Mouse (Mus musculus) hindbrain, embryonic 13.5 days (tissue): ENCODE results near the gene Grk5. TPM values are rescaled to one million over a fixed set of nuclear protein-coding genes. Genes with fewer than 3 reads are reported as not detected.
A peak's percentile ranks its signal among the peaks of the same experiment; 100 is the strongest.
"Not testable (repeated sequence)": the region's sequence is repeated elsewhere in the genome, so short reads cannot be mapped to it uniquely, and the experiment has no call there.

ENCODE experiments used
- ATAC-seq: fragments of 200-750 bp; cut with Nextera tagmentation; 2 replicates; pipeline ENCODE4 v1.8.0; 2017; ENCODE audit warnings: moderate TSS enrichment; ENCODE audit not compliant: low FRiP score
- H3K27ac ChIP-seq: fragments of 300-500 bp; sonication (generic); 2 replicates; pipeline ENCODE4 v1.5.1; 2015; ENCODE audit warnings: inconsistent platforms, mild to moderate bottlenecking, moderate library complexity
- H3K27me3 ChIP-seq: fragments of 300-500 bp; sonication (generic); 2 replicates; pipeline ENCODE4 v1.6.1; 2015; ENCODE audit warnings: mild to moderate bottlenecking, inconsistent platforms
- H3K36me3 ChIP-seq: fragments of 300-500 bp; sonication (generic); 2 replicates; pipeline ENCODE4 v1.6.1; 2015; ENCODE audit warnings: mild to moderate bottlenecking, inconsistent platforms
- H3K4me1 ChIP-seq: fragments of 300-500 bp; sonication (generic); replicated peaks from 2 replicates; pipeline ENCODE4 v1.6.1; 2015; ENCODE audit warnings: inconsistent platforms
- H3K4me2 ChIP-seq: fragments of 300-500 bp; sonication (generic); 2 replicates; pipeline ENCODE4 v1.6.1; 2015; ENCODE audit warnings: inconsistent platforms, mild to moderate bottlenecking, moderate library complexity
- H3K4me3 ChIP-seq: fragments of 300-500 bp; sonication (generic); 2 replicates; pipeline ENCODE4 v1.5.1; 2015; ENCODE audit warnings: mild to moderate bottlenecking, inconsistent platforms
- H3K9ac ChIP-seq: fragments of 300-500 bp; sonication (generic); 2 replicates; pipeline ENCODE4 v1.6.1; 2015; ENCODE audit warnings: mild to moderate bottlenecking, inconsistent platforms
- H3K9me3 ChIP-seq: fragments of 300-500 bp; sonication (generic); 2 replicates; pipeline ENCODE4 v1.6.1; 2016; ENCODE audit warnings: inconsistent platforms
- WGBS: fragments of 180-500 bp; shearing (Covaris S2); methylation state at CpG from one replicate; pipeline ENCODE4 v1.1.7; 2015; 5-methylcytosine and 5-hydroxymethylcytosine counted together
- polyA plus RNA-seq: library from polyadenylated mRNA; unstranded; fragments of >200 nt; fragmentation: Nextera tagmentation; extraction: Ambion mirVana; gene quantifications from 2 replicates; pipeline ENCODE4 v1.2.1, GENCODE M21; 2015

Grk5 gene
- polyA plus RNA-seq, 1 experiment from 2014 or later: 2.3 TPM

DNA sequence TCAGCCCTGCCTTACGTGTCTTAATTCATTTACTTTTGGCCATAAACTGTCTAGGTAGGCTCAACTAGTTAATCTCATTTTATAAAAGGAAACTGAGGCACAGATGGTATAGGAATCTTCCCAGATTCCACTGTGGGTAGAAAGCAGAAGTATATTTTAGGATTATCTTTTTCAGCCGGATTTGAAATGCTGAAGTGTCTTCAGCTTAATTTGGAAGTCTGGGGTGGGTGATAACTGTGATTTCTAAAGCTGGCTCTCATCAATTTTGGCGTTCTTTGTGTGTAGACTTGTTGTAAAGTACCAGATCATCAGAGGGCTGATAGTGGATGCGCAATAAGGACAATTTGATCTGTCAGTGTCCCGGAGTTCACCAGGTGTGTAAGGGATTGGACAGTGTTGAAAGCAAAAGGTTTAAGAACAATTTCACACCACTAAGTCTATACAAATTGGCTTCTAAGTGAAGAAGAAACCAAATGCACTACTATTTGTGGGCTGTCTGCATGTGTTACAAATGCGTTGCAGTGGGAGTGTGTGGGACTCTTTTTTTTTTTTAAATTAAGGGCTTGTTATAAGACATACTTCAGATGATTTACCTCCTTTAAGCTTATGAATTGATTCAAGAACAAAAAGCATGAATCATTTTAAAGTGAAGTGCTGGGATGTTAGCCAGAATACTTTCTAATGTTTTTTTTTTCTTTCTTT is 27.5 kb downstream of the Grk5 start:
- no peak overlapping the region for H3K9ac ChIP-seq
- H3K36me3 ChIP-seq: no peaks in the 10 kb centered on the region
- no peaks in the 10 kb centered on the region for H3K27me3 ChIP-seq
- H3K9me3 ChIP-seq: no peaks in the 10 kb centered on the region
- H3K4me1 ChIP-seq: no peaks in the 10 kb centered on the region; the same call in 1 of the 2 replicates
- 92% methylated on average over 6 of the region's 6 CpGs for WGBS
- H3K4me2 ChIP-seq: no peak overlapping the region
- no peak overlapping the region for H3K27ac ChIP-seq
- no peak overlapping the region for H3K4me3 ChIP-seq
- no peak for ATAC-seq

DNA sequence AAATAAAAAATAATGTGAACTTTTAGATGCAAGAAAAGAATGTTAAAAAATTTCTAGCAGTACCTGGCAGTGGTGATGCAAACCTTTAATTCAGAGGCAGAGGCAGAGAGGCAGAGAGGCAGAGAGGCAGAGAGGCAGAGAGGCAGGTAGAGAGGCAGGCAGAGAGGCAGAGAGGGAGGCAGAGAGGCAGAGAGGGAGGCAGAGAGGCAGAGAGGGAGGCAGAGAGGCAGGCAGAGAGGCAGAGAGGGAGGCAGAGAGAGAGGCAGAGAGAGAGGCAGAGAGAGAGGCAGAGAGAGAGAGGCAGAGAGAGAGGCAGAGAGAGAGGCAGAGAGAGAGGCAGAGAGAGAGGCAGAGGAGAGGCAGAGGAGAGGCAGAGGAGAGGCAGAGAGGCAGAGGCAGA is 35.0 kb downstream of the Grk5 start:
- not testable (repeated sequence) for H3K9me3 ChIP-seq, H3K4me2 ChIP-seq, H3K4me3 ChIP-seq, H3K27me3 ChIP-seq, H3K27ac ChIP-seq, H3K4me1 ChIP-seq, ATAC-seq, H3K36me3 ChIP-seq, H3K9ac ChIP-seq

DNA sequence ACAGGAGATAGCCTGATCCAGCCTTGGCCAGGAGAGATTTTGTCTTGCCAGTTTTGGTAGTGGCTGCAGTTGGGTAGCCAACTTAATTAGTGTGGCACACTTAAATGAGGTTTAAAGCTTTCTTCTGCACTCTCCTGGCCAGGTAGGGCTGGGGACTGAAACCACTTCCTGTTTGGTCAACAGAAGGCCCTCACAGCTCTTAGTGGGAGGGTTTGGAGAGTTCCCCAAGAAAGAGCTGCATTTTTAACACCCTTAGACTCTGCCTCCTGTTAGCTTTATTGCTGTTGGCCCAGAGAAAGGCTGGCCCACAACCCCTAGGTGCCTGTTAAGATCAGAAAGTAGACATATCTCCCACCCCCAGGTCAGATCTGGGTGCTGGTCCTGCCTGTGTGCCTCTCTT is 45.5 kb downstream of the Grk5 start:
- peaks cover 10% of the 10 kb centered on the region for H3K4me1 ChIP-seq
- H3K36me3 ChIP-seq: no peaks in the 10 kb centered on the region

DNA sequence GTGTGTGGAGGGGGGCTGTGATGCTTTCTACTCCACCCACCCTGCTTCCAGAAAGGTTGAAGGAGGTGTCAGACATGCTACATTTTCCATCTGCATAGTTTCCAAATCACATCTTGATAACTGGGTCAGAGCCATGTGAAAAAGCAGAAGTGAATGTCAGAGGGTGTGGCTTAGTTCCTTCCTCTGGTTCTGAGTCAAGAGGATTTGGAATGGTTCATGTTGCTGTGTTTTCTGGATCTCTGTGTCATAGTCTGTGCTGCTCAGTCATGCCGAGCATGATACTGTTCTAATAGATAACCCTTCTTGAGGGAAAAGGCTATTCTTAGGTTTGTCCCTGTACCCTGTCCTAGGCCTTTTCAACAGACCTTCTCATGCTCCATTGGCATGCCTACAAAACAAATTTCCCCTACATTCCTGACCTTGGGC is 50.4 kb downstream of the Grk5 start:
- Histone ChIP-seq H3K9me3 (no peaks in the 10 kb centered on the region), H3K4me2 (no peak overlapping the region), H3K36me3 (no peaks in the 10 kb centered on the region), H3K27ac (no peak overlapping the region), H3K27me3 (no peaks in the 10 kb centered on the region), H3K4me1 (peaks cover 10% of the 10 kb centered on the region), H3K9ac (no peak overlapping the region), H3K4me3 (no peak overlapping the region)
- no peak for ATAC-seq
- WGBS: 71% methylated on average over 1 of the region's 1 CpGs

More for the DNA sequence above, 45.5 kb downstream of the Grk5 start:
- no peak for ATAC-seq
- Histone ChIP-seq H3K27me3 (no peaks in the 10 kb centered on the region), H3K4me3 (no peak overlapping the region), H3K9me3 (no peaks in the 10 kb centered on the region), H3K27ac (no peak overlapping the region), H3K4me2 (no peak overlapping the region), H3K9ac (no peak overlapping the region)

DNA sequence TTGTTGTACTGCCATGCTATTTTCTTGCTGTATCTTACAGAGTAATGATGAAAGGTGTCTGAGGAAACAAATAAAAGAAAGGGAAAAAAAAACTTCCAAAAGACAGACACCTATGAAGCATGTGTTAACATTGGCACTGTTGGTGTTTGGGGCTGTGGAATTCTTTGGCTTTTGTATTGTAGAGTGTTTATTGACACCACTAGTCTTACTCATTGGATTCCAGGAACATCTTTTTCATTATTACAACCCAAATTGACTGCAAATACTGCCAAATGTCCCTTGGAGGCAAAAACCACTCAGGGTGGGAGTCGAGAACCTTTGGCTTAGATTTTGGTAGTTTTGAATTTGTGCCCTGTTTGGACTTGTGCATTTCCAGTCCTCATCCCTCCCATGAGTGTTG is 51.3 kb downstream of the Grk5 start:
- H3K4me3 ChIP-seq: no peak overlapping the region
- WGBS: 94% methylated on average over 1 of the region's 1 CpGs
- no peak for ATAC-seq
- H3K4me2 ChIP-seq: no peak overlapping the region
- H3K27ac ChIP-seq: no peak overlapping the region
- H3K9me3 ChIP-seq: no peaks in the 10 kb centered on the region
- H3K36me3 ChIP-seq: no peaks in the 10 kb centered on the region
- H3K9ac ChIP-seq: no peak overlapping the region
- H3K27me3 ChIP-seq: no peaks in the 10 kb centered on the region
- peaks cover 9% of the 10 kb centered on the region for H3K4me1 ChIP-seq

DNA sequence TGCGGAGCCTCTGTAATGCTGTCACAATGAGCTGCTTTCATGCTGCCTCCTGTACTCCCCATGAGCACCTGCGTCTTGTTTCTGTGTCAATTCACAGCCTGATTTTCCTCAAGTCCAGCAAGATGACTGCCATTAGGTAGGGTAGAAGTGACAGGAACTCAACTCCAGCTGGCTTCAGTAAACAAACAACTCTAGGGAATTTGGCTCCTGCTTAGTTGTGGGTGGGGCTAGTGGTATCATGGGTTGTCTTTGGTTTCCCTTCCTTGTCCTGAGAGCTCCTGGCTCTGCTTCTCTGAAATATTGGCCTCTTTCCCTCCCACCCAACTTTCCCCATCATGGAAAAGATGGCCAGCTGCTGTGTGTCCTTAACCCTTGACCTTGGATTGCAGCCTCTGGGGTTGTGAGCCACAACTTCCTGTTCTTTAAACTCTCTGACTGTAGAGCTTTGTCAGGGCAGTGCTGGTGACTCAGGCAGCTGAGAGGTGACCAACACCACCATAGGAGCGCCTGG is 56.3 kb downstream of the Grk5 start:
- H3K4me2 ChIP-seq: no peak overlapping the region
- H3K9me3 ChIP-seq: no peaks in the 10 kb centered on the region
- ATAC-seq: no peak
- no peaks in the 10 kb centered on the region for H3K27me3 ChIP-seq
- no peaks in the 10 kb centered on the region for H3K36me3 ChIP-seq
- no peak overlapping the region for H3K4me3 ChIP-seq
- H3K27ac ChIP-seq: 0 out of 2 replicates have a peak overlapping the region, but pooled peaks have one; percentile 19
- WGBS: 50% methylated on average over 3 of the region's 3 CpGs
- H3K4me1 ChIP-seq: peaks cover 7% of the 10 kb centered on the region; the same call in 1 of the 2 replicates
- no peak overlapping the region for H3K9ac ChIP-seq

DNA sequence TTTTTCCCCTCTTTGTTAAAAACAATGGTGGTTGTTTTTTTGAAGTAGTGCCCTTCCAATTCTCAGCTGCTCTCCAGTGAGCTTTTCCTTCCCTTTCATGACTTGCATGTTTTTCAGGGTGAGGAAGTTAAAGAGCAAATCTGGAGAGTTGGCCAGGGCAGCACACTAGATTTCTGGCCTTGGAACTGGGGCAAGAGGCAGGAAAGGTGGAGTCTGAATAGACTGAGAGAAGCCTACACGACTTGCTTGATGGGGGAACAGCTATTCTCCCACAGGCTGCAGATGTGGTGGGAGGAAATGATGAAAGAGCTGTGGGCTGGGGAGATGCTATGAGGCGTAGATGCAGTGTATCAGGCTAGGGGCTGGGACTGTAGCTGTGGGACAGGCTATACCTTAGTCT is 57.1 kb downstream of the Grk5 start:
- Histone ChIP-seq H3K27ac (no peak overlapping the region), H3K9me3 (no peaks in the 10 kb centered on the region), H3K27me3 (no peaks in the 10 kb centered on the region), H3K4me2 (no peak overlapping the region), H3K9ac (no peak overlapping the region), H3K4me3 (no peak overlapping the region), H3K4me1 (peaks cover 7% of the 10 kb centered on the region; the same call in 1 of the 2 replicates), H3K36me3 (no peaks in the 10 kb centered on the region)
- ATAC-seq: no peak
- WGBS: 75% methylated on average over 2 of the region's 2 CpGs

DNA sequence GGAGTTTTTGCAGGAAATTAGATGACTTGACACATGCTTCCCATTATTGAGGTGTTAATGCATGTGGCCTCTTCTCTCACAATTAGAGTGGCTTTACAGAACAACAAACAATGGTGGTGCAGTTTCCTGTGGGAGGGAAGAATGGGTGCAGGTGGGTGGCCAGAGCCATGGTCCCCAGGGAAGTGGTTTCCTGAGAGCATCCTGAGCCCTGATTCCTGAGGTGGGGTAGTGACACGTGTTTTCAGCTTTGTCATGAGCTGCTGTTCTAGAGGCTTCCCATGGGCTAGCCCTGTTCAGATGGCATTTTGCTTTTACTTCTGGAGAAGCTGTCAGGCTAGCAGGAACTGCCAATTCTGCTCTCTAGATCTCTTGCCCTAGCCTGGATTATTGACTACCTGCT is 59.4 kb downstream of the Grk5 start:
- WGBS: 12% methylated on average over 1 of the region's 1 CpGs
- Histone ChIP-seq H3K27ac (no peak overlapping the region), H3K4me2 (no peak overlapping the region), H3K4me1 (peaks cover 7% of the 10 kb centered on the region; the same call in 1 of the 2 replicates), H3K9ac (no peak overlapping the region), H3K36me3 (no peaks in the 10 kb centered on the region), H3K4me3 (no peak overlapping the region), H3K27me3 (no peaks in the 10 kb centered on the region), H3K9me3 (no peaks in the 10 kb centered on the region)
- ATAC-seq: no peak

DNA sequence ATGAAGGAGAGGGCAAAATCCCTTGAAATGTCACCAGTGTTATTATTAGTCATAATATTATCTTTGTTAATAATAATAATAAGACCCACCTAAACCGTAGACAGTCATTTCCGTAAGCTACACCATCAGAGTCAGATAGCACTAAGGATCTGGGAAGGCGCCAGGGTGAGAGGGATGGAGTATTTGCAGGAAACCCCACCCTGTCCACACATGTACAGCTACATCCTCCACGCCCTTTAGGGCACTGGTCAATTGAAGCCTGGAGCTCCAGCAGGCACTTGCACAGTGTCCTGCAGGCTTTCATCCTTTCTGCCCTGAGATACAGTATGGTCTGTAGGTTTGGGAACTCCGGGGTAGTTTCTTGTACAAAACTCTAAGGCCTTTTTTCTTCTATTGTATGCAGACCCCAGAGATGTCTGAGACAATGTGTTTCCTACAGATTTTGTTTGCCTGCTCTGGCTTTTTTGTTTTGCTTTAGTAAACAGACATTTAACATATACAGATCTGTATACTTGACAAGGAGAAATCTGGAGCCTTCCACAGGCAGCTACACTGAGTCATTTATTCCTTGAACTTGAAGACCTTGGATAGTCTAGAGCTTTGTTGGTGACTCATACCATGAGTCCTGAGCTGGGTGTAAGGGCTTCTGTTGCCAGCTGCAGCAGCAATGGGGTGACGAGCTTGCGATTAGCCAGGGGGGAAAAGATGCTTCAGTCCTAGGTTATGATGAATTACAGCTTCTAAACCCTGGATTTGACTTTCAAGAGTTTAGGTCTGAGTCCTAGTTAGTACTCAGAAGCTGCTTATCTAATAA is 60.7 kb downstream of the Grk5 start:
- H3K27me3 ChIP-seq: no peaks in the 10 kb centered on the region
- no peaks in the 10 kb centered on the region for H3K9me3 ChIP-seq
- no peak overlapping the region for H3K27ac ChIP-seq
- H3K4me3 ChIP-seq: no peak overlapping the region
- H3K36me3 ChIP-seq: no peaks in the 10 kb centered on the region
- H3K4me2 ChIP-seq: no peak overlapping the region
- H3K9ac ChIP-seq: no peak overlapping the region
- WGBS: 88% methylated on average over 7 of the region's 7 CpGs
- peaks cover 7% of the 10 kb centered on the region; the same call in 1 of the 2 replicates for H3K4me1 ChIP-seq
- no peak for ATAC-seq

DNA sequence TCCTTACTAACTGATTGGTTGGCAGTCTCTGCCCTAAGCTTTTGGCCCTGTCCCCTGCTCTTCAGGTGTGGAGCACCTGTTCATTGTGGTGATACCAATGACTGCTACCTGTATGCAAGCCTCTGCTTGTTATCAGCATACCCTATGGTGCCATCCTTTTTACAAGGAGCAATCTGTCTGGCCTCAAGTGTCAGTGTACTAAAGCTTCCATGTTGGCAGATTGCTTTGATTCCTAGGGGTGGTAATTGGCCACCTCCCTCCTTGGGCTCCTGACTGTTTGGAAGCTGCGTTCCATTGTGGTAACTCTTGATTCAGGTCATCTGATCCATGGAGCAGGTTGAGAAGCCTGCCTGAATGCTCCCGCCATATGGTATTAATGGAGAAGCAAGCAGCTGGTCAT is 65.6 kb downstream of the Grk5 start:
- Histone ChIP-seq H3K9me3 (no peaks in the 10 kb centered on the region), H3K9ac (no peak overlapping the region), H3K36me3 (no peaks in the 10 kb centered on the region), H3K27ac (no peak overlapping the region), H3K4me2 (no peak overlapping the region), H3K4me3 (no peak overlapping the region), H3K4me1 (no peaks in the 10 kb centered on the region), H3K27me3 (no peaks in the 10 kb centered on the region)
- ATAC-seq: no peak
- WGBS: 92% methylated on average over 2 of the region's 2 CpGs

DNA sequence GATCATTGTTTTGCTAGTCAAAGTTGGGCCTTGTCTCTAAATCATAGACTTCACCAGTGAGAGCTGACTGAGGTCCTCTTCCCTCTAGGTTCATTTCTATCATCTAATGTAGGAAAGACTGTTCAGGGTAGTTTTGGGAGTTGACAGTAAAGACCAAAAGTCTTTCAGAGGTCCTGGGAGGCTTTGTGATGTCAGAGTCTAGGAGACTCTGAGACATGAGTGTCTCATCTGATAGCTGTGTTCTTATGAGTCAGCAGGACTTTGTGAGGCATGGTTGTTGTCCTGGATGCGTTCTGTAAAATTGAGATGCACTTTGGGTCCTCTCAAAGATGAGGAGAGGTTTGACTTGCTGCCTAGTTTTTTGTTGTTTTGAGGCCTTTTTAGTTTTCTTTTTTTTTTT is 66.2 kb downstream of the Grk5 start:
- Histone ChIP-seq H3K36me3 (no peaks in the 10 kb centered on the region), H3K27ac (no peak overlapping the region), H3K4me3 (no peak overlapping the region), H3K27me3 (no peaks in the 10 kb centered on the region), H3K4me1 (no peaks in the 10 kb centered on the region), H3K9ac (no peak overlapping the region), H3K9me3 (no peaks in the 10 kb centered on the region), H3K4me2 (no peak overlapping the region)
- ATAC-seq: no peak
- WGBS: 95% methylated on average over 1 of the region's 1 CpGs

DNA sequence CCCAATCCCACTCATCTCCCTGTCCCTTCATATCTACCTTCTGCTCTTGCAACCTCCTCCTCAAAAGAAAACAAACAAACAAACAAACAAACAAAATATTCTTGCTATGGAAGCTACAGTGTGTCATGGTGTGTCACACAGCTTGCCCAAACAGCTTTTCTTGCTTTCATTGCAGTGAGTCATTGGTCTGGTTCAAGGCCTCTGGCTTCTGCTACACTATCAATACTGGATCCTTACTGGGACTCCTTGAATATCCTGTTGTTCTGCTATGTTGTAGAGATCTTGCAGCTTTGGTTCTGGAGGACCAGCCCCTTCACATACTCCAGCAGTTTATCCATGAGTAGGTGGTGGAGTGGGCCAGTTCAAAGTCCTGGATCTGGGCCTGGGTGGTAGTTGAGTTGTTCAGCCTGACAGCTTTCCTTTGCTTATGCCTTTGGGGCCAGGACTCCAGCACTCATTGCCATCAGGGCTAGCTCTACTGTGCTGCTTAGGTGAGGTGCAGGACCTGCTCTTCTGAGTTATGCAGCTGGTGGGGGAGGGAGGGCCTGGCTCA is 66.7 kb downstream of the Grk5 start:
- no peaks in the 10 kb centered on the region for H3K4me1 ChIP-seq
- no peak overlapping the region for H3K9ac ChIP-seq
- no peak for ATAC-seq
- no peaks in the 10 kb centered on the region for H3K9me3 ChIP-seq
- H3K27ac ChIP-seq: no peak overlapping the region
- H3K4me3 ChIP-seq: no peak overlapping the region
- no peaks in the 10 kb centered on the region for H3K27me3 ChIP-seq
- no peak overlapping the region for H3K4me2 ChIP-seq
- no peaks in the 10 kb centered on the region for H3K36me3 ChIP-seq
